Mouse (Mus musculus): ENCODE data around the gene Hist1h2bb.
"Not testable (repeated sequence)": the region's sequence is repeated elsewhere in the genome, so short reads cannot be mapped to it uniquely, and the experiment has no call there.

DNA sequence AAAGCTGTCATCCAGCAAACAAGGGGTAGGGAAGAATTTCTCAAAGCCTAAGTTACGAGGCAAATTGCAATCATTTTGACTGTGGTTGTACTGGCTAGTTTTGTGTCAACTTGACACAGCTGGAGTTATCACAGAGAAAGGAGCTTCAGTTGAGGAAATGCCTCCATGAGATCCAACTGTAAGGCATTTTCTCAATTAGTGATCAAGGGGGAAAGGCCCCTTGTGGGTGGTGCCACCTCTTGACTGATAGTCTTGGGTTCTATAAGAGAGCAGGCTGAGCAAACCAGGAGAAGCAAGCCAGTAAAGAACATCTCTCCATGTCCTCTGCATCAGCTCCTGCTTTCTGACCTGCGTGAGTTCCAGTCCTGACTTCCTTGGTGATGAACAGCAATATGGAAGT, 23.1 kb downstream of the Hist1h2bb start, which contains the start of gene Trim38:
- TF ChIP-seq CTCF (IDR thresholded peaks at IDR 0.05; ENCODE audit: control insufficient read depth, insufficient read depth, insufficient read length); USF1 (IDR thresholded peaks at IDR 0.05; ENCODE audit: low read depth); MYOG (IDR thresholded peaks at IDR 0.05; ENCODE audit: control insufficient read depth, extremely low read depth, insufficient read length); MYOD1 (IDR thresholded peaks at IDR 0.05; ENCODE audit: control insufficient read depth, insufficient read length, low read depth); MAX (IDR thresholded peaks at IDR 0.05): not testable (repeated sequence)
